Mouse (Mus musculus) olfactory bulb, adult 2 months (tissue): Measurements from ENCODE around the gene Tecpr2.

ENCODE experiments used
- CTCF ChIP-seq: fragments of 200-500 bp; IDR thresholded peaks from 2 replicates; pipeline ENCODE4 v1.5.1; 2012; ENCODE audit warnings: low read depth, mild to moderate bottlenecking, low read length, moderate library complexity; ENCODE audit not compliant: insufficient read depth
- POLR2A ChIP-seq: fragments of 200-500 bp; IDR thresholded peaks from 2 replicates; pipeline ENCODE4 v1.6.1; 2012; ENCODE audit warnings: mild to moderate bottlenecking, low read depth, low read length, moderate library complexity; ENCODE audit not compliant: insufficient read depth

DNA sequence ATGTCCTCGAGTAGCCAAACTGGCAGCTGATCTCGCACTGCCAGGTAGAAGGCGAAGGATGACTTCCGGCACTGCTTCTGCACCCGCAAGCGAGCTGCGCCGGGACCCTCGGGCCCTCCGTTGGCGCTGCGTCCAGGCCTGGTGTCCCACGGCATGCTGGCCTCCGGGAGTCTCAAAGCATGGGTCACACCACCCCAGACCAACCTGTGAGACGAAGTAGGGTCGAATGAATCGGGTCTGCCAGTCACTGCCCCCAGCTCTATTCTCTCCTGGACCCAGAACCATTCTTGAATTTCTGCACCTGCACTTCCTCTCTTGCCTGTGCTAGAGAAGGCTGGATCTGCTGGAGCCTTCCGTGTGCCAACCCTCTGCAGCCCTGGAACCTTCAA is 88.3 kb downstream of the Tecpr2 start:
- TF ChIP-seq CTCF (no peak), POLR2A (no peak)
